13 mouse cellular contexts compared by ENCODE assay signal in the genomic region with DNA sequence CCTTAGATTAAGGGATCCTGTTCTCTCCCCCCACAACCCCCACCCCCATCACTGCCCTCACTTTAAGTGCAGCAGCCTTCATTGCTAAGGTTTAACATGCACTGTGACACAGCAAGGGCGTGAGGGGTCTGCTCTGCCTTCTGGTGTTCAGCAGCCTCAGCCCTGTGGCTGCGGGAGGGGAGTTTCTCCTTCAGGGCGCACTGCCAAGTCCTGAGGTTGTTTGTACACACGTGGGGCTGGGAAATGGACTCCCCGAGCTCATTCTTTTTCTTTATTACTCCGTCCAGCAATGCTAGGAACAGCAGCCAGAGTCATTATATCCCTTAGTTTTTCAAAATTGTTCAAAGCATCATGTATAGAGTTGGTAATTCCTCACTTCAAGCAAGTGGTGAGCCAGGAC.
"Had no signal": no experiment of that assay in that cellular context is flagged by ENCODE, and none has a peak within 500 bp of the region (broad histone marks: within the 10 kb centered on the region; RNA-seq: fewer than 3 reads in every experiment).

No protein-coding gene starts in this region.

- H3K27me3 ChIP-seq: liver, embryonic 12.5 days; lung, embryonic 15.5 days; midbrain, embryonic 12.5 days had no signal

- H3K4me2 ChIP-seq: limb, embryonic 15.5 days; liver, embryonic 12.5 days; lung, embryonic 15.5 days; midbrain, embryonic 12.5 days had no signal

- H3K27ac ChIP-seq: layer of hippocampus, adult 2 months; limb, embryonic 15.5 days; liver, embryonic 12.5 days; lung, embryonic 15.5 days; midbrain, embryonic 12.5 days; stomach, postnatal 0 days had no signal

- H3K9me3 ChIP-seq: limb, embryonic 15.5 days; liver, embryonic 12.5 days; lung, embryonic 15.5 days; midbrain, embryonic 12.5 days had no signal

- H3K4me1 ChIP-seq: liver, embryonic 12.5 days; lung, embryonic 15.5 days had no signal

- H3K4me3 ChIP-seq: layer of hippocampus, adult 2 months; limb, embryonic 15.5 days; liver, embryonic 12.5 days; lung, embryonic 15.5 days; midbrain, embryonic 12.5 days had no signal

- ATAC-seq: inflammation-experienced regulatory T-cells, adult 6 months; liver, embryonic 12.5 days; midbrain, embryonic 16.5 days had no signal

- H3K36me3 ChIP-seq: limb, embryonic 15.5 days; liver, embryonic 12.5 days; lung, embryonic 15.5 days; midbrain, embryonic 12.5 days had no signal

- DNase-seq: kidney, adult 18-20 months; kidney, postnatal 10 days; lung, postnatal 14 days; thymus, adult 18-20 months; thymus, postnatal 36 days had no signal

- H3K9ac ChIP-seq: limb, embryonic 15.5 days; liver, embryonic 12.5 days; lung, embryonic 15.5 days; midbrain, embryonic 12.5 days had no signal
